Mouse (Mus musculus): ENCODE measurements around the gene Zdhhc22.

Gene Zdhhc22

DNA sequence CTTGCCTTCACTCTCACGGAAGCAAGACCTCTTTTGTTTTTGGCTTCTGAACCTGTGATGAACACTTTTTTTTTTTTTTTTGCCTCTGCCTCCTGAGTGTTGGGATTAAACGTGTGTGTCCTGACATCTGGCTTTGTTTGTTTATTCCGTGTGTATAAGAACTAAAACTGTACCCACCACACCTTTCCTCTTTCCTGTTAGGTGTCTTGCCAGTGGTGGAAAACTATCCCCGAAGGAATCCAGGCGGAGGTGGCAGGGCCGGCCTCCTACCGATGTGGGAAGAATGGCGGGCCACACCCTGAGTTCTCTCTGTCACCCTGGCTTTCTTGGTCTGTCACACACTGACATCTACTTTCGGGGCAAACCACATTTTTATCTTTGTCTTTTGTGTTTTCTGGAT is 51.7 kb downstream of the Zdhhc22 start:
- DNase-seq (ENCODE audit: low spot score in 2 of 2), result no peak

DNA sequence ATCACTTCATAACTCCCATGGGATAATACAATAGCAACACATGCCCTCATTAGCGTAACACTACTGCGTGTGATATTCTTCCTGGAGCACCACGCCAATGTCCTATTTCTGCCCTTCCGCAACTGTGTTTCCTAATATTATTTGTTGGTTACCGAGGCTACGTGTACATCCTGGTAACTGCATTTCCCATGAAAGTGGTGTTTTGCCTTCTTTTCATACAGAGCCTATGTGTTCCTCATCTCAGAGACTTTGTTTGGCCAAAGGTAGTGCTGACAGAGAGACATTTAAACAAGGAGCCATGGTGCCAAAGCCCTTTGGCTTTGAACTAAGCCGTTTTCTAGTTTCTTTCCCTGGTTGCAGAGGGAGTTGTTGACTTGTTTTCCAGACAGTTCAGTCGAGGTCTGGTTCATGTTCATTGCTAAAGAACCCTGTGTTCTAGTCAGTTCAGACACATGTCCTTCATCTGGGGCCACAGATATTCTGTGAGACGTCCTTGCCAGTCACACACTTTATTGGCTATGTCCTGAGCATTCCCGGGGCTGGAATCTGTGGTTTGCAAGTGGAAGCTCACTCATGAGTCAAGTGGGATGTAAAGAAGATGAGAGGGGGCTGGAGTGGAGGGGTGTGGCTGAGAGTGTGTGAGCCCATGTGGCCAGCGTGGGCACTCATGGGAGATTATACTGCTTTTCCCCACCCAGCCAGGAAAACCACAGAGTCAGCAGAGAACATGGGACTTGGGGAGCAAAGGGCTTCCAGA is 53.5 kb downstream of the Zdhhc22 start:
- no peak for DNase-seq (ENCODE audit: low spot score in 2 of 2)

DNA sequence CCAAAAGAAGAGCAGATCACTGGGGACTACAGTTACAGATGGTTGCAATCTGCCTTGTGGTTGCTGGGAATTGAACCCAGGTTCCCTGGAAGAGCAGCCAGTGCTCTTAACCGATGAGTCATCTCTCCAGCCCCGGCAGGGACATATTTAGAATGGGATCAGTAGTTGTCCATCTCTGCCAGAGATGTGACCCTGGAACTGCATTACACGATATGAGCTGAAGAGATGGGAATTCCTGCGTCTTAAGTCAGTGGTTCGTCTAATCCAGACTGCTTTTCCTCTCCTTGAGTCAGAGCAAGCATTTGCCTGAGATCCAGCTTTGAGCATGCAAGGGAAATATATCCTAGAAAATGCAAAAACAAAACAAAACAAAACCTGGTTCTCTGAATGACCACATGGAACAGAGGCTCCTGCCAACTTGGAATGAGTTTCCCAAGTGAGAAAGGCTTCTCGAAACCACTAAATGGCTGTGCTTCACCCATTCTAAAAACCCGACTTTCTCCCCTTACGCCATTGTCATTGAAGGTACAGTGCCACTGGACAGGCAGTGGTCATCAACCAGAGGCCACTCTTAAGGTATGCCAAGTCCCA is 54.4 kb downstream of the Zdhhc22 start:
- DNase-seq (ENCODE audit: low spot score in 2 of 2), result no peak

DNA sequence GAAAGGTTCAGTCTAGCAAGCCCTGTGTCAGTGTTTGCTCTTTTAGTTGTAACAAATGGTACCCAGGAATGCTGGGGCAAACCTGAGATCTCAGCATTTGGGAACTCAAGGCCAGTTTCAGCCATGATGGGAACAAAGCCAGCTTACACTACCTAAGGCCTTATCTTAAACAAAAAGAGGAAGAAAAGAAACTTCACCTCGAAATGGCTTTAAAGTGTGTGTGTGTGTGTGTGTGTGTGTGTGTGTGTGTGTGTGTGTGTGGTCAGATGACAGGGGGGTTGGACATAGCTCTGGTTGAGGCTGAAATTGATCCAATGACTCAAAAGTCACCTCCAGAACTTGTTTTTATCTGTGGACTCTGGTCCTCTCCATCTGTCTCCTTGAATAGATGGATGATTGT is 55.5 kb downstream of the Zdhhc22 start:
- DNase-seq (ENCODE audit: low spot score in 2 of 2), result no peak

DNA sequence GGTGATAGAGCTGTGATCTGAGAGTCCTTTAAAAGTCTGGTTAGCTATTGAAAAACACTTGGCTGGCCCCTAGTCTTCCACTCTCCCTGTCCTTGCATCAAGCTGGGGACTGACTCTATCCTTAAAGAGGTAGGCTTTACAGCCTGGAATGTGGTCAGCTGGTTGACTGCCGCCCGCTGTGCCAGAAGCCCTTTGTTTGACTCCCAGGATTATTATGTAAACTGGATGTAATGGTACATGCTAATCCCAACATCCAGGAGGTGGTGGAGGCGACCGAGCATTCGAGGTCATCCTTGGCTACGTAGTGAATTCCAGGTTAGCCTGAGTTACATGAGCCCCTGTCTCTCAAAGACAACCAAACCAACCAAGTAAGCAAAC is 57.7 kb downstream of the Zdhhc22 start:
- no peak for DNase-seq (ENCODE audit: low spot score in 2 of 2)

DNA sequence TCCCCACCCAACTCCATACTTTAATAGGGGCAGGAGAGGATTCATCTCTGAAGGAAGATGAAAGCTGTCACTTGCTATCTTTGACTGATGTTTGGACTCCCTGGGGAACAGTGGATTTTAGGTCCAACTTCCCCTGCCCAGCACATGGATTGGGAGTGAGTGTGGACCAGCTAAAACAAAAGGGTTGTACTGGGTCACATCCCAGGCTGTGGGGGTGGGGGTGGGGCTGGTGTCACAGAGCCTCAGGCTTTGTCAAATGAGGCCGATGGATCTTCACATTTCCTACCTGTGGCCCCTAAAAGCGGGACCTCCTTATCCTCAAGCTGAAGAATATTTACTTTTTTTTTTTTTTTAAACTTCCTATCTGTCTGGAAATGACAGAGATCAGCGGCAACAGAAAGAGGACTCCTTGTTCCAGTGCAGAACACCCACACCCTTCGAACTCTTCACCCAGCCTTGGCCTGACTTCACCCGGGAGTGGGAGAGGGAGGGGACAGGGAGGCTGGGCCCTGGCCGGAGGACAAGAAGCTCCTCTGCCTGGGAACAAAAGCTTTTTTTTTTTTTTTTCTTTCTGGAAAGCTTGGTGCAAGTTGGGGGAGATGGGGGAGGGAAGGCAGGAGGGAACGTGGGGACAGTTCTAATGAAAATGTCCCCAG is 58.2 kb downstream of the Zdhhc22 start:
- DNase-seq (ENCODE audit: low spot score in 2 of 2), result no peak

DNA sequence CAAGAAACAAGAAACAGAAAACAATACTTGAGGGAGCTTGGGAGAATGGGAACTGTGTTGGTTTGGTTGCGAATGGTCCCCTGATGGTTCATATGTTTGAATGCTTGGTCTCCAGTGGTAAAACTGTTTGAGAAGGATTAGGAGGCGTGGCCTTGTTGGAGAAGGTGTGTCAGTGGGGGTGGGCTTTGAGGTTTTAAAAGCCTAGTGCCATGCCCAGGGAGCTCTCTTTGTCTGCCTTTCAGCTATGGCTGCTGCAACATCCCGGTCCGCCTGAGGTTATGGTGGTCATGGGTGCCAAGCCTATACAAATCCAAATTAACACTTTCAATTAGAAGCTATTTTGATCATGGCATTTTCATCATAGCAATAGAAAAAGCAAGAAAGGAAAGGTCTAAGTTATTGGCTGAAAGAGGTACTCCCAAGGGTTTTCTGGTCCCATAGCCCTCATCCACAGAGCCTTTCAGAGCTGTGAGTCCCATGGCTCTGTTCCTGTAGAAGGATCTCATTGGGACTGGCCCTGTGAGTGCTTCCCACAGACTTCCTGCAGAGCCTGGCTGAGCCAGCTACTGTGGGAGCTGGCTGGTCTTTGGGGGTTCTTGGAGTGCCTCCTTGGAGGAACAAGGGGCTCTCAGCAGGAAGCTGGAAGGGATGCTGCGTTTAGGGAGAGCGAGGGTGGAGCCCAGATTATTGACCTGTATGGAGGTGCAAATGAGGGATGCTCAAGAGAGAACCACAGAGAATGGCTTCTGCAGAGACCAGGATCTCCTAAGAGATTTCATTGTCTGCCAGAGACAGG is 59.1 kb downstream of the Zdhhc22 start:
- DNase-seq (ENCODE audit: low spot score in 2 of 2), result no peak

Data from right cerebral cortex, postnatal 36 days (tissue).